Mouse (Mus musculus) neural tube, embryonic 10.5 days (tissue): Measurements from ENCODE around the gene Dpp8.
"Not testable (repeated sequence)": the region's sequence is repeated elsewhere in the genome, so short reads cannot be mapped to it uniquely, and the experiment has no call there.

Source experiments
- DNase-seq: peaks from one replicate; pipeline ENCODE4 v3.0.0-alpha.2; 2017; ENCODE audit warnings: low spot score; ENCODE audit errors: extremely low spot score

Dpp8 gene

DNA sequence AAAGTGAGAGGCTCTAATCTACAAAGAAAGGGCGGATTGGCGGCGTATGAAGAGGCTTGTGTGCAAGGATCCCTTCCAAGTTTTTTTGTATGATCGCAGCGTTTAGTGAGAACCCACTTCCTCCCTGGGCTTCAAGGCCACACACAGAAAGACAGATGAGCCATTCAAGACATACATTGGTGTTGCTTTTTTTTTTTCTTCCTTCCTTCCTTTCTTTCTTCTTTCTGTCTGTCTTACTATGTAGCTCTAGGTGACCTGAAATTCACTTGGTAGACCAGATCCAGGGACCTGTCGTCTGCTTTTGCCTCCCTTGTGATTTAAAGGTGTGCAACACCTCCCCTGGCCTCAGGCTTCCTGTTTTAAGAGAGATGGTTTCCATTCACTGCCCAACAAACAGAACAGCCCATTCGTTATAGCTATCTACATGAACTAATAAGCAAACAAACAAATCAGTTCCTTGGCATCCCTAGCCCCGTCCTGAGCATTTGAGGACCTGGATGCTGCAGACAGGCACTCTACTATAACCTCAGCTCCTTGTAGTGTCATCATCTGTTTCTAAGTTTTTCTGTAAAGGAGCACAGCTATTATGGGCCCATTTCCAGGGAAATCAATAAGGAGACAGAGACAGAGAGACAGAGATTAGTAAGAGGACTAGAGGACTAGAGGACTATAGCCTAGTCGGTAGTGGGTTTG is 10.2 kb upstream of the Dpp8 start:
- DNase-seq: no peak

DNA sequence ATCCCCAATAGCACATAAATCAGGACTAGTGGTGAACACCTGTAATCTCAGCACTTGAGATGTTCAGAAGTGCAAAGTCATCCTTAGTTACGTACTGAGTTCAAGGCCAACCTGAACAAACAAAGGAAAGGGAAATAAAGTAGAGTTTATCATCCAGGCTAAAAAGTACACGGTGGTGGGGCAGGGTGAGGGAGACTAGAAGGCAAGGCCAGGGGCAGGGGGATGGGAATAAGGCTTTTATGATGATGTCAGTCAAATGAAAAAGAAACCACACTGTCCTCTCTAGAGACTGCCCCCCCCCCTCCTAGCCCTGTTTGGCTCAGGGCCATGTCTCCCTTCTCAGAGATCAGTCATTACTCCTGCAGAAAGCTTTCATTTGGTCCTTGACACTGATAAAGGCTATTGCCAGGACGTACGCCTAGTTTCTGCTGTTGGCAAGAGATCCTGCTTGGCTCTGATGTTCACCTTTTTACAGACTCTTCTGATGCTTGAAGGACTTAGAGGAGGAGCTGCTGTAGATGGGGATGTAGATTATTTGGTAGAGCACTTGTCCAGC is 9.6 kb upstream of the Dpp8 start:
- no peak for DNase-seq

DNA sequence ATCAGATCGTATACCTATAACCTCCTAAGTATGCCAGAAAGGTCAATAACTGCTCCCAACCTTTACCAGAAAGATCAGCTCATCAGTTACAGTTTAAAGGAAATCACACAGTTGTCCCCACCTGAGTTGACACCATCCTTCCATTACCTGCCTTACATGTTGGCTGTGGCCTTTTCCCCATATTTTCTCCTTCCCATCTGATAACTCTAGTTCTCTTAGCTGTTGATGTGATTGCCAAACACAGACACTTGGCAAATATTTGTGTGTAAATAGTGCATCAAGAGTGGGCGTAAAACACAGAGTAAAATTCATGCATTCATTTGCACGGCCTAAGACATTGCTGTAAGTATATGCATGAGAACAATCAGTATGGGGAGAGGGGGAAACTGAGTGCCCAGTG is 8.8 kb upstream of the Dpp8 start:
- DNase-seq: no peak

DNA sequence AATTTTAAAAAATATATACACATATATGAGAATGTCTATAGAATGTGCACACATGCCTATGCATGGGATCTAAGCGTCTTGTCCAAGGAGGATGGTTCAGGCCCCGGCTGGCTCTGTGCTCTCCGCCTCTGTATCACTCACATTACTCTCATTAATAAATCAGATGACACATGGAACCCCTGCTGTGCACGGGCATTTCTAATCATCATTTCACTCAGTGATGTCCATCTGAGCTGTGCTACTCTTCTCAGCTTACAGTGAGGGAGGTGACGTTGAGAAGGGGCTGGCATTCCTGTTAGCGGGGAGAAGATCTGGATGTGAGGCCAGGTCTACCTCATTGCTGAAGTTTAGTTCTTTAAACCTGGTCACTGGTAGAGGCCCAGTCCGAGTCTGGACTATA is 5.0 kb upstream of the Dpp8 start:
- DNase-seq: no peak

DNA sequence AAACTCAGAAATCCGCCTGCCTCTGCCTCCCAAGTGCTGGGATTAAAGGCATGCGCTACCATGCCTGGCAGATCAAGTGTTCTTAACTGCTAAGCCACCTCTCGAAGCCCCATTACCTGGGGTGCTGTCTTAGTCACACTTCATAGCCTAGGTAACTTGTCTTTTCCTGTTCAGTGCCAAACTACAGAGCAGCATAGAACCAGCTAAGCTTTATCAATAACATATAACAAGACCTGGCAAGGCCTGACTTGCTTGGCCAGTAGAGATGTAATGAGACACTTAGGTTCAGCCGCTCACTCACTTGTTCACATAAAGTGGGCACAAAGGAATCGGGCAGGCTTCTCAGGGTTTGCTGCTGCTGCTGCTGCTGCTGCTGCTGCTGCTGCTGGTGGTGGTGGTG is 3.9 kb upstream of the Dpp8 start:
- no peak for DNase-seq

DNA sequence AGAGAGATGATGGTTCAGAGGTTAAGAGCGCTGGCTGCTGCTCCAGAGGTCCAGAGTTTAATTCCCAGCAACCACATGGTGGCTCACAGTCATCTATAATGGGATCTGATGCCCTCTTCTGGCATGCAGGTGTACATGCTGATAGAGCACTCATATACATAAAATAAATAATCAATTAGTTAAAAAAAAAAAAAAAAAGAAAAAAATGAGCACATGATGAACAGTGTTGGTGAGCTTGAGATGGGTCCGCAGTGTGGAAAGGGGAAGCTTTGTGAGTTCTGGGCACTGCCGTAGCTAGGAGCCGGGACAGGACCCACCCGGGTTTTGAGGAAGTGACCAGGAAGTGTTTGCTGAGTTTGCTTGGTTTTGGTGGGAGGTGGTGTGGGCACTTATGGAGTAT is 859 bp upstream of the Dpp8 start:
- DNase-seq: not testable (repeated sequence)

DNA sequence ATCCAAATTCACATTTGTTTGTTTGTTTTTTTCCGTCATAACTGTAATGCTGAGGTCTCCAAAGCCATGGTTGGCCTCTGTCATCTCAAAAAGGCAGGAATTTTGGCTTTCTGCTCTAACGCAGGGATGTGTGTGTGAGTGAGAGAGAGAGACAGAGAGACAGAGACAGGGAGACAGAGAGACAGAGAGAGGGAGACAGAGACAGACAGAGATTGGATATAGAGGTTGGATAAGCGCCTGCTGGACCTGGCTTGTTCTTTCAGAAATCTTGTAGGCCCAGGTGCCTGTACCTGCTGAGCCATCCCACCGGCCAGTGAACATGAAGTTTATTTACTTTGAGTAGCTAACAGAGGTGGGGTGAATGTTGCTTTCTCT is 333 bp upstream of the Dpp8 start:
- no peak for DNase-seq

DNA sequence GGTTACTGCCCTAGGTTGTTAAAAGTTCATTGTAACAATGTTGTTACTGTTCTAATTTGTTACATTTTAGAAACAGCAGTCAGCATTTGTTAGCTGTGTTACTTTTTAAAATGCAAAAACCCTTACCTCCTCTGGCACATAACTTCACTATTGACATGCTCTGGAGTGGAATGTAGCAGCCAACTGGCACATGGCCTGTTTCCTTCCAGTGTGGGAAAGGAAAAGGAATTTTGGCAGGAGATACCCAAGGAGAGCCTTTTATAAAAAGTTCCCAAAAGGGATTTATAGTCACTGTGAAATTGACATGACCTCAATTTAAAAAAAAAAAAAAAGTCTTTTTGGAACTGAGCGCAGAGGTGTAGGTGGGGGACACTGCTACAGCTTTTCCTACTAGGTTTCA is 4.2 kb downstream of the Dpp8 start:
- no peak for DNase-seq

DNA sequence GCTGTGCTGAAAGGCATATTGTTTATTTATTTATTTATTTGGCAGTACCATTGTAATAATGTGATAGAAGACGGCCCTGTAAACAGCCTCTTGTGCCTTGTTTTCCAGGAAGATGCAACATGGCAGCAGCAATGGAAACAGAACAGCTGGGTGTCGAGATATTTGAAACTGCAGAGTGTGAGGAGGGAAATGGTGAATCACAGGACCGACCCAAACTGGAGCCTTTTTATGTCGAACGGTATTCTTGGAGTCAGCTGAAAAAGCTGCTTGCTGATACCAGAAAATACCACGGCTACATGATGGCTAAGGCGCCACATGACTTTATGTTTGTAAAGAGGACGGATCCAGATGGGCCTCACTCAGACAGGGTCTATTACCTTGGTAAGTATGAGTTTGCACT is 4.6 kb downstream of the Dpp8 start:
- DNase-seq: no peak

DNA sequence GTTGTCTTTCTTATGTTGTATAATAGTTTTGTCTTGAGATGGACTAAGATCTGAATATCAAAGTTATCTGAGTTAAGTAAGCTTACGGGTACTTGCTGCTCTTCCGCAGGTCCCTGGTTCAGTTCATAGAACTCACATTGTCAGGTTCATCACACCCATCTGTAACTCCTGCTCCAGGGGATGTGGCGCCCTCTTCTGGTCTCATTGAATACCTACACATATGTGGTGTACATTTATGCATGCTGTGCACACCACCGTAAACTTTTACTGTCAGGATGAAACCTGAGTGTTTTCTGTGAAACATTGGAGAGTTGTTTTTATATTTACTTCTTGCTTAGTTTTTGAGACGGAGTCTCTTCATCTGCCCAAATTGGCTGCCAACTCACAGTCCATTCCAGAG is 9.2 kb downstream of the Dpp8 start:
- DNase-seq: no peak

DNA sequence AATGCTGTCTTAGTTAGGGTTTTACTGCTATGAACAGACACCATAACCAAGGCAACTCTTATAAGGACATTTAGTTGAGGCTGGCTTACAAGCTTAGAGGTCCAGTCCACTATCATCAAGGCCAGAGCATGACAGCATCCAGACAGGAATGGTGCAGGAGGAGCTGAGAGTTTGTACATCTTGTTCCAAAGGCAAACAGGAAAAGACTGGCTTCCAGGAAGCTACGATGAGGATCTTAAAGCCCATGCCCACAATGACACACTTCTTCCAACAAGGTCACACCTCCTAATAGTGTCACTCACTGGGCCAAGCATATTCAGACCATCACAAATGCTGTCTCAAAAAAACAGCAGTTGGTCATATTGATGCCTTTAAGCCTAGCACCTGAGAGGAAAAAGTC is 14.8 kb downstream of the Dpp8 start:
- DNase-seq: no peak

DNA sequence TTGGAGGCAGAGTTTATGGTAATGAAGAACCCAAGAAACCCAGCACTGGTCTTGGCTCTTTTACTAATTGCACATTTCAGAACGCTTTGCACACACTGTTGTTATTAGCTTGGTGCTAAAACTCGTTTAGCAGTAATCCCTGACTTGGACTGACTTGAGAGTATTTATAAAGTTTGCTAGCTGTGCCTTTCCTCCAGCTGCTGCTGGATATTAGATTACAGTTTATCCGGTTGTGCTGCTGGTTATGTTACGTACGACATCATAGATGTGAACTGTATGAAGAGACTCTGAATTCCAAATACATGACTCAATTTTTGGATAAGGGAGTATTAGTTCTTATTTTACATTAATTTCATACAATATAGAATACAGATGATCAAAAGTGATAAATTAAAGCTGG is 17.2 kb downstream of the Dpp8 start:
- no peak for DNase-seq

DNA sequence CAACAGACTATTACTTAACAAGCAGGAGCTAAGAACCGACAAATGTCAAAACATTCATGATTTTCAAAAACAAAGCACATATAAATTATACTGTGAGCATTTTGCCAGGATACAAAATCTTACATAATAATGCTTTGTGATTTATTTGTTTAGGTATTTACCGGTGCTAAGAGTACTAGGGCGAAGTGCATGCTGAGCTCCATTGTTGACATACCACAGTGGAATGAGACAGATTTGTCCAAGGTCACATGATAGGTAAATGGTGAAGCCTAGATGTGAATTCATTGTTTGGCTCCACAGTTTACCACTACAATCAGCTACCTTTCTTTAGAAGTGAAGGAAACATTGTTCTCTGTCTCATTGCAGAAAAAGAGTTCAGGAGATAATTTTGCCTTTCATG is 18.8 kb downstream of the Dpp8 start:
- no peak for DNase-seq

DNA sequence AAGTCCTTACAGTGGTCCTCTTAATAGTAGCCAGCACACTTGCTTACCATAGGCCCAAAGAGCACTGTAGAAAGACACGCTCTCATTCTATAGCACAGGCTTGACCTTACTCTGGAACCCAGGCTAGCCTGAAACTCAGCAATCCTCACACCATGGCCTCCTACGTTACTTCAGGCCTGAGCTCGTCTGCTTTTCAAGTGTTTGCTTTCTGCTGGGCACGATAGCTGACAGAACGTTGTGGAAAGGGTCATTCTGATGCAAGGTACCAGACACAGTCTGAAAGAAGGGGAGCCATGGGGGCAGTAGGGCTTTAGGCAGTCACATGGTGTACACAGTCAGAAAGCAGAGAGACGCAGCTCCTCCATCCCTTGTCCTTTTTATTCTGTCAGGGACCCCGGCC is 32.0 kb downstream of the Dpp8 start:
- no peak for DNase-seq

DNA sequence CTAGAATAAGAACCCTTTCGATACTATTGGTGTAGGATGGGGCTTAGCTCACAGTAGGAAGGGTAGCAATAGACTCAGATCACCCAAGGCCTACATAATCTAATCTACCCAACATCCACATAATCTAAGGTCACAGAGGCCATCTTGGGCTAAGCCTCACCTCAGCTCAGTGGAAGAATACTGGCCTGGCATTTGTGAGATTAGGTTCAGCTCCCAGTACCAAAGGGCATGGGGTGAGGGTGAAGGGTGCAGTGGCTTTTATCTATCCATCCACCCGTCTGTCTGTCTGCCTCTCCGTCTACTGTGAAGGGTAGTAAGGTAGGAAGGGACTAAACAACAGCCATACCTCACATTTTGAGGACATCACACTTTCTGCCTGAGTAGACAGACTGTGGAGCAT is 38.4 kb downstream of the Dpp8 start:
- DNase-seq: no peak

DNA sequence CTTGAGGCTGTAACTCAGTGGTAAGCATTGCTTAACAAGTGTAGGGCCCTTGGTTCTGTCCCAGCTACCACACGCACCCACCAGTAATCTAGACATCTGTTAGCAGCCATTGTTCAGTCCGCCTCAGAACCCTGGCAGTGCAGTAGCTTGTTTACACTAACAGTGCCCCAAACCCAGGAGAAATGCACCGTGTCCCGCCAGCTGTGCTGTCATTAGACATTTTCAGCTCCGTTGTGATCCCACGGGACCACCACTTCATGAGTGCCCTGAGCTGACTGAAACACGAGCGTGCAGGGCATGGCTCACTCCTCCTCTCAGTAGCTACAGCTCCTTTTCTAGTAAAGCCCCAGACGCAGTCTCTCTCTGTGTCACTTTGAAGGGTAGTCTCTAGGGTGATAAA is 41.3 kb downstream of the Dpp8 start:
- no peak for DNase-seq

DNA sequence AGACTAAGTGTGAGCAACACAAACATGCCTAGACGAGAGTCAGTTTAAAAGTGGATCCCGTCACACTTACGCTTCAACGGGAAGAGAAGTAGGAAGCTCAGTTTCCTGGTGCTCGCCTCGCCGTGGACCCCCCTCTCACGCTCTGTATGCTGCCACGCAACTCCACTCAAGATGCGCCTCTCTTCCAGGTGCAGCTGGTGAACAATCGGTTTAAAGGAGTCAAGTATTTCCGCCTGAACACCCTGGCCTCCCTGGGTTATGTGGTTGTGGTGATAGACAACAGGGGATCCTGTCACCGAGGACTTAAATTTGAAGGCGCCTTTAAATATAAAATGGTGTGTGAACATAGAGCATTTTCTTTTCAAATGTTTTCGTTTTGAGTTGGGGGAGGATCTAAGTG is 42.0 kb downstream of the Dpp8 start:
- DNase-seq: no peak

DNA sequence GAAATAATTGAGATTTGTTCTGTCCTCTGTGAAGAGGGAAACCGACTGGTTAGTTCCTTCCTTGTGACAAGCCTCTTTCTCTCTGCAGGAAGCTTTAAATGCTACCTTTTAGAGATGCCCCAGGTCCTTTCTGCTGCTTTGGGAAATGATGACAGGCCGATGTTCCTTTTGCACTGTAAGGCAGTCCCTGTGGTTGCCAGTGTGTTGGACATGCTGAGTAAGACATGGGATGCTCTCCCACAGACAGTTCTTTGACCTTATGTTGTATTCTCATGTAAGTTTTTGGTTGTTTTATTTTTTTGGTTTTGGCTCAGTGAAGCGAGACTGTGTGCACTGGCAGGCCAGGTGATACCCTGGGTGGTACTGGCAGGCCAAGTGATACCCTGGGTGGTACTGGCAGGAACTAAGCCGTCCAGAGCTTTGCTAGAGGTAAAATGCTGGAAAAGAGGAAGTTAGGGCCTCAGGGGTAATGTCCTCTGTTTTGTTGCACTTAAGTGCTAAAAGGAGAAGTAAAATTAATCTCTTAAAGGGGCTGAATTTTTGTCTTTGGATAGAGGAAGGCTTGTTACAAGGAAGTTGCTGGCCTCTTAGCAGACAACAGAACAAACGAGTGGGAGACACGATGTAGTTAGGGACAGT is 42.8 kb downstream of the Dpp8 start:
- DNase-seq: no peak

DNA sequence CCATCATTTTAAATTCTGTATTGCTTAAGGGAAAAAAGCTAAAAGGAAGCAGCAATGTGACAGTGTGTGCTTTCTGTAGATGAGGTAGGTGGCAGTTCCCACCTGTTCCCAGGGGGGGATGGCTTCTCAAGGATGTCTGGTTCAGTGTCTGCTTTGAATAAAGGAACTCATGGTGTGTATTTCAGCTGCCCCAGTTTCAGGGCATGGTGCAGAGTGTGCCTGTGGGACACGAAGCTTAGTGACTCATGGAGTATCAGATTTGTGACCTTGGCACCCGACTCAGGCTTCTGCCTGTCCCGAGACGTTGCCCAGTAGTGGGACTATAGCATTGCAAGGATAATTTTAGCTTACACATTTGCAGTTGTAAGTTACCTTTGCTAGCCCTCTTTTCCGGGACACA is 45.3 kb downstream of the Dpp8 start:
- DNase-seq: no peak

DNA sequence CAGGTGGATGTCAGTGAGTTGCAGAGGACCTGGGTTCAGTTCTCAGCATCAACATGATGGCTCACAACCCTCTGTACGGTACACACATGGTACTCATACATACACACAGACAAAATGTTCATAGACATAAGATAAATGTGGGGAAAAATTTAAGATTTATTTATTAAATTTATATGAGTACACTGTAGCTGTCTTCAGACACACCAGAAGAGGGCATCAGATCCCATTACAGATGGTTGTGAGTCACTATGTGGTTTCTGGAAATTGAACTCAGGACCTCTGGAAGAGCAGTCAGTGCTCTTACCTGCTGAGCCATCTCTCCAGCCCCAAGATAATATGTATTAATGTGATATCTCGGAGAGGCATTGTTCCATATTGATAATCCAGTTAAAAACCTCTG is 47.9 kb downstream of the Dpp8 start:
- DNase-seq: not testable (repeated sequence)

DNA sequence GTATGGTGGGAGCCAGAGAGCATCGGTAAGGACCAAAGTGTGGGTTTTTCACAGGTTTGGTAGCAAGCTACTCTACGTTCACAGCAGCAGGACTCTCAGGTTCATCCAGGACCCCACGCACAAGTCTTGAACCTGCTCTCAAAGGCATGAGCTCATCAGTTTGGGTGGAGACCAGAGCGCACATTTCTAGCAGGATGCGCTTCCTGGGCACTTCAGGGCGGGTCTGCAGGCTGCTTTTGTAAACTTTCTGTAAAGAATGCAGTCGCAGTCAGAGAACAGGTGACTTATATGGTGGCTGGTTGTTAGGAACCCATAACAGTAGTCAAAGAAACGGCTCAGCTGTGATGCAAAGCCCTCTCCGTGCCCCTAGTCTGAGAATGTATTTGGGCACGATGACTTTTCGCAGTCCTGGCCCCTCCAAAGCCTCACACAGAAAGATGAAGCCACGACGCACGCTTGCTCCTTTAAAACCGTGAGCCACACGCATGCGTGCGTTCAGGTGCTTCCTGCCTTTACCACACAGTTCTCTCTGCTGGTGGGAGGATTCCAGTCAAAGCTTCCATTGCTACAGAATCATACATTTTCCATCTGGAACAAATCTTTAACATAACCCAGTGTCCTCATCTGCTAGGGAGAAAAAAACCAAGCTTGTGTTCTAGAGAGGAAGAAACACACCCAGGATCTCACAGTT is 51.0 kb downstream of the Dpp8 start:
- no peak for DNase-seq

DNA sequence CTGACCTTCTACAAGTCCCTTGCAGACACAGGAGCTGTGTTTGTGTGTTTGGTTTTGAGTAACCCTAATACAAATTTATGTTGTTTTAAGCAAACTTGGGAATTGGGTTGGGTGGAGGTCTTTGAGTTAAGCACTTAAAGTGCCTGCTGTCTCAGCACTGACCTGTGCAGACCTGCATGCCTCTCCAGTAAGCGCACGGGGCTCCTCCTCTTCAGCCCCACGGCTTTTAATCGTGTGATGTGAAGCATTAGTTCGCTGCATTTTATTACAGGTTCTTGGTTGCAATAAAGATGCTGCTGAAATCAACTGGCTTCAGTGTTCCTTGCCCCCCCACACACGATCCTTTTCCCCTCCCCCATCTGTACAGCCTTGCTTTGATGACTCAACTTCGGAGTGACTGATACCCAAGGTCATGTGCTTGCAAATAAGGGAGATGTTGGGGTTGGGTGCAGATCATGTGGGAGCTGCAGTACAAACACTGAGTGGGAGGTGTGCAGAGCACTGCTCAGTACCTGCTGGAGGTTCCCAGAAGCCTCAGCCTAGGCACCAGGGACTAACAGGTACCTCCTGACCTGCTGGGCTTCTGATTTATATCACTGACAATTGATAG is 52.1 kb downstream of the Dpp8 start:
- DNase-seq: no peak
